Mouse (Mus musculus): Measurements from ENCODE around the gene Ipo11.

DNA sequence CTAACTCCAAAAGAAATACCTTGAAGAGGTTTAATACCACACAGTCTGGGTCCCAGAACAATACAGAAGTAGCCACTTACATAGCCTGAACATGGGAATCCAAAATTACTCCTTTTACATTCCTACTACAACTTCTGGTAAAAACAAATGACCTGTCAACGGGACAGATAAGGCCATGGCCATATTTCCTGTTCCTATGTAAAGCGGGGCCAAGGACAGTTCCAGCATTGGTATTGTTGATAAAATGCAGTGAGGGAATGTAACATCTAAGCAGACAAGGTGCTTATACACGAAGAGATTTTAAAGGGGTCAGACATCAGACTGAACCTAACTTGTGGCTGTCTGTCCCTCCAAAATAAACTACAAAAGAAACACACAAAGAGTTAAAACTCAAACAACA is 91.8 kb downstream of the Ipo11 start:
- TF ChIP-seq POLR2A (IDR thresholded peaks at IDR 0.05; ENCODE audit: control insufficient read depth, extremely low read depth, insufficient read depth, low read length, poor library complexity) (no peak), CTCF (IDR thresholded peaks at IDR 0.05; ENCODE audit: borderline replicate concordance, control insufficient read depth, extremely low read depth, insufficient read depth, low read length, poor library complexity) (no peak)

All from thymus, adult 2 months (tissue).